Mouse (Mus musculus) adrenal gland, adult 2 months (tissue): Measurements from ENCODE around the gene Ddx20. TPM values are rescaled to one million over a fixed set of nuclear protein-coding genes. Genes with fewer than 3 reads are reported as not detected.

Source experiments
- DNase-seq: peaks from one replicate; pipeline ENCODE4 v3.0.0; 2021
- long read RNA-seq: library from polyadenylated mRNA; stranded (forward); transcript quantifications from one replicate; pipeline ENCODE4 v2.0.0, GENCODE M21; 2021
- polyA plus RNA-seq: library from polyadenylated mRNA; depleted of rRNA; stranded (reverse); fragments of >200 nt; gene quantifications from 2 replicates; pipeline ENCODE4 v1.2.3, GENCODE M21; 2012; rRNA removed
- total RNA-seq, 2 experiments: library from RNA; stranded (reverse); gene quantifications; 2 replicates each; pipeline ENCODE4 v1.2.3; 2021

The Ddx20 gene
- 10 to 100 TPM; 16.9 to 17.0 TPM for total RNA-seq
- polyA plus RNA-seq, result 25.4 and 26.4 TPM in 2 replicates
- long read RNA-seq, transcript Ddx20-201 (11 exons, 2,905 nt), result major isoform, 16 of 20 reads
- long read RNA-seq, partial matches to known transcripts, result 2 of 20 reads
- long read RNA-seq, other reads (novel, unspliced or antisense), result 2 of 20 reads

DNA sequence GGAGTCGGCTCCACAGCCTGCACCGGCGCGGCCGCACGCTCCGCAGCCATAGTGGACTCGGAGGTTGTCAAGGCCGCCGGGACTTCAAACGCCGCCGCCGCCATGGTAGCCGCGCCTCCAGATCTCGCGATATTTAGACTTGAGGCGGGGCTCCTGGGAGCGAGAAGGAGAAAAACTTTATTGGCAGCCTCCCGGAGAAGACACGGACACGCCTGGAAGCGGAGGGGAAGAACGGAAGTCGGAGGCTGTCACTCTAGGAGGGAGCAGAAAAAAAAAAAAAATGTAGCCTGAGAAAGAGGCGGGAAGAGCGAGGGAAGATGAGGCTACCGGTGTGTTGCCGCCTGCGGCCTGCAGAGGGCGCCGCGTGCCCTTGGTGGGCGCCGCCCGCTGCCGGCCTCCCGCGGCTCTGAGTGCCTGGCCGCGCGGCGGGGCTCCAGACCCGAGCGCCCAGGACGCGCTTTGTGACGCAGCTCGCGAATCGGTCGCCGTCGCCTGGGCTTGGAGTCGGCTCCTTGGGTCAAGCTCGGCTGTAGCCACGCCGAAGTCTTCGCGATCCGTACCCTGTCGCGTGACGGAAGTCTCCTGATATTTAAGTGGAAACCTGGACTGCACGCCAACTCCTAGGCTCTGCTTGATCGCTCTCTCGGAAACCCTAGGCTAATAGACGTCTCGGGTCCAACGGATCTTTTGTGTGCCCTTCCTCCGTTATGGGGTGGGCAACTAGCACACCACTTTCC, at the start of gene Ddx20:
TSS of gene Ddx20 (minus strand) at position 251 of the 737 bp plus-strand sequence.
- DNase-seq, result peak; percentile 96

DNA sequence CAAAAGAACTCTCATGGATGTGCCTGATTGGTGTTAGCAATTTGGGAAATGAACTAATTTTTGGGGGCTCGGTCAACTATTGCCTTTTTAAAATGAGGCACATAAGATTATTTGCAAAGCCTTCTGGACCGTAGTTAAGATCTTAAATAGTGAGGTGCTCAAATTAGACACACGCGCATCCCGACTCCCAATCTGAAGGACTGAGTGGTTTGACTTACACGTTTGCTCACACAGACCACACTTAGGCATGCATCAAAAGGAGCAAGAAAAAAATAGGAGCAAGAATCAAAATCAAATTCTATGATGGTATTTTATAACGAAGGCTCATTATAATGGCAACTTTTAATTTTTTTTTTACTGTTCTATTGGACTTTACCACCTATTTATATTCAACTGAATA, 49.7 kb upstream of the Ddx20 start:
- no peak for DNase-seq

DNA sequence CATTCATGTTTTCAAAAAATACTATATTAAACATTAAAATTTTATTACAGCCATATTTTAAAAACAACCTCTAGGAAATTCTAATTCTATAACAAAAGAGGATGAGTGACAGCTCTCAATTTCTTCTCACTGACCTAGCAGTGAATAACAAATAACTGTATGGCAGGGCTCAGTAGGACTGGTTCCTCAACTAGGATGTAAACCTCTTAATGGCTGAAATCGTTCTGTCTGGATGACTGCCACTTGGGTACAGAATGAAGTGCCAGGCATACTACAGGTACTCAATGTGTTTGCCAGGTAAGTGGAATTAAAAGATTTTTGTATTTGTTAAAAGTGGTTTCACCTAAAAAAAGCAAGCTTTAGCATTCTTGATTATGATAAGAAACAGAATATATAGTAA, 48.8 kb upstream of the Ddx20 start:
- no peak for DNase-seq

DNA sequence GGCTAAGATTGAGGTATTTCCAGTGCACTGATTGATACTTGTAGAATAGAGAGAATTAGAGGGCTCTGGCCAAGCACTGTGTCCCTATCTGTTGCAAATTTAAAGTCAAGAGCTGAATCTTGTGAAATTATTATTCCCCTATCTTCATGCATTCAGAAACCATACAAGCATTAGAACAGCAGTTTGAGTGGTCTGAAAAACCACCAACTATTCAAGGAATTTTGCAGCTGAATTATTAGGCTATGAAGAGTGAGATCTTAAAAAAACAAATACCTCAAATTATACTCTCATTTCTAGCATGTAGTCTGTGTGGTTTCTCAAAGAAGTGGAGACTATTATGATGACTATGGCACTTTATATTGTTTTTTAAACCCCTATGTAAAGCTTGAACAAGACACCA, 47.9 kb upstream of the Ddx20 start:
- DNase-seq, result no peak

DNA sequence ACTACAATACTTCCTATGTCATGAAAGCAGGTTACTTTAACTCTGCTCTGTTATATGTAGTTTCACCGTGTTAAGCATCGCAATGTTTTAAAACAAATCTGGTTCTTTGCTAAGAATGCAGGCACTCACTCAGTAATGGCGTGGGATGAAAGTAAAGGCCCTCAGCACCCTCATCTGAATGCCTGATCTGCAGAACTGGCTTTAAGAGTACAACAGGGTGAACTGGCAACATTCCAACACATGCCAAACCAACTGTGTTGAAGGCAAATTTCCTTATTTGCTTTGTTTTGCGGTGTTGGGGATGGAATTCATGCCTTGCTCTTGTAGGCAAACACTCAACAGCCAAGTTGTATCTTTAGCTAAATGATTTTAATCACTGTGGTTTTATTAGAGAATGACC, 46.2 kb upstream of the Ddx20 start:
- no peak for DNase-seq

DNA sequence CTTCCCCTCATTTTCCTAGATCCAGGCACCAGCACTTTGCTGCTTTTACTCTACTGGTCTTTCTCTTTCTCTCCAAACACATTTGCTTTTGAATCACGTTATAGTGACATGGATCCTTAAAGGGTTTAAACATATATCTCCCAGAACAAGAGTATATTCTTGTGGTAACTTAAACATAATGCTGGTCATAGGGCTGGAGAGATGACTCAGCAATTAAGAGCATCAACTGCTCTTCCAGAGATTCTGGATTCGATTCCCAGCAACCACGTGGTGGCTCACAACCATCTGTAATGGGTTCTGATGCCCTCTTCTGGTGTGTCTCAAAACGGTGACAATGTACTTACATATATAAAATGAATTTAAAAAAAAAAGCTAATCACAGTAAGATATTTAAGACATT, 45.0 kb upstream of the Ddx20 start:
- no peak for DNase-seq

DNA sequence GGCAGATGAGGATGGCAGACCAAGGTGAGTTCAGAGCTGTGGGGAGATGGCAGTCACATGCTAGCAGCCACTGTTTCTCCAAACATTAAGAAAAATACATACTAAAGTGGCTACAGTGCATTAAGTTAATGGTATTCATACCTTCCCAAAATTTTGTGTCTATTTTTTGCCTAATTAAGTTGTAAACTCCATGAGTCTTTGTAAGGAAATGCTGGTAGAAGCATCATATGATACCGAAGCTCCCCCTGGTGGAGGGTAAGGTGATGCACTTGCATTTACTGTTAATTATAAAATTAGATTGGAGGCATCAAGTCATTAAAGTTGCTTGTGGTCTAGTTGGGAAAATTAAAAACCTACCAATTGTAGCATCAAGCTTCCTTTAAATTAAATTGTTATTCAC, 38.7 kb upstream of the Ddx20 start:
- DNase-seq, result peak; percentile 30

DNA sequence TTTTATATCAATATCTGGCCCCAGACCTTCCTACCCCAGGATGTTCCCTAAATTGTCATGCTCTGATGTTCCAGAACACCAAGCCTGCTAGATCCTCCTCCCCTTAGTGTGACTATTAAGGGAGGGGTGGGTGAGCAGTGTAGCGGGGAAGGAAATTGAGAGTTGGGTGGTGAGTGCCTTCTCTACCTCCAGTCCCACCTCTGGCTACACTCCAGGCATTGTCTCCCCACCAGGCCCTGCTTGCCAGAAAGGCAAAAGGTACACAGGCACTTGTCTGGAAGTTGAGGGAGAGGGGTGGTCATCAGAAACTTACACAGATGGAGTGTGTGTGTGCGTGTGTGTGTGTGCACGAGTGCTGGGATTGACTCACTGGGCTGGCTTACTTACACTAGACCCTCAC, 35.1 kb upstream of the Ddx20 start:
- no peak for DNase-seq

DNA sequence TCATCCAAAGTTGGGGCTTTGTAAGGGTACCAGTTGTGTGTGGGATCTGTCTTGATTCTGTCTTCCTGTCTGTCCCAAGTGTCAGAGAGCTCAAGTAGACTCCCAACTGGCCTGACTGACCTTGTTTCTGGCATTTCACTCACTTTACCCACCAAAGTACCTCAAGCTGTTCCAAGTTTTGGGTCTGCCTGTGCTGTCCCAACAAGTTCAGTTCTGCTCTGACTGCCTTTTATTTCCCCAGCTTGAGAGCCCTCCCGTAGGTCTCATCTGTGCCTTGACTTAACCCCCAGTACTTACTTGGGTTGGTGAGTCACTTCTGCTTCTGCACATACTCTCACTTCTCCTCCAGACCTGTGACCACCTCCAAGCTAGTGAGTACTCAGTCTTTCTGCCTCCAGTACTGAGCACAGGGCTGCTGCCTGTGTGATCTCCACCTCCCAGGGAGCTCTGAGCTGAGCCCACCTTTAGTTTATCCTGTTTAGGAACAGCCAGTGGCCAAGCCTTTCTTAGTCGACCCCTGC, 34.4 kb upstream of the Ddx20 start:
- no peak for DNase-seq

DNA sequence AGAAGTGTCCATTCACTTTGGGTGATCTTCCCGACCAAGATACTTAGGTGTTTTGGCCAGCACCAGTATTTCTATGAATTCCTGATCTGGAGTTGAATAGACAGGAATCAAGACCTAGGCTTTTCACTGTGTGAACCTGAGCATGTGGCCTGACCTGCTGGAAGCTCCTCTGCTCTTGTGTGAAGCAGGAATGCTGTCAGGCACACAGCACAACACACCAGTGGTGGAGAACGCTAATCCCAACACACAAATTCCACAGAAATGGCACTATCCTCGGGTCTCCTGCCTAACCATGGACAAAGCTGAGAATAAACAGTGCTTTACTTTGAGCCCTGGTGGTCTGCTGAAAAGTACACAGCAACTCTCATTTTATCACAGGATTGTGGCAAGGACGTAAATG, 33.1 kb upstream of the Ddx20 start:
- no peak for DNase-seq

DNA sequence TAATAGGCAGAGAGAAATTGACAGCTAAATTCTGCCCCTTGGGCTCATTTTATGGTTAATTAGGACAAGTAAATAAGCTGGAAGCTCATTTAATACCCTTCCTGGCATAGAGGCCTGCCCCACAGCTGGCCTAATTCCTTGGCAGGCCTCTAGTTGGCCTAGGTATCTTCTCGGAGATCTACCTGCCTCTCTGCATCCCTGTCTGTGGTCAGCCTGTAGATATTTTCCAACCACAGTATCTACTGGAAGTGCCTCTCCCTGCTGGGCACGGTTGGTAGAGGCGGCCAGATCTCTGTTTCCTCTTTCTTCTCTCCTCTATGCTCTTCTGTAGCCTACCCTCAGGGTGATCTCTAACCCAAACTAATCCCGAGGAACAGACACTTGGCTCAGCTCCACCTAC, 32.6 kb upstream of the Ddx20 start:
- no peak for DNase-seq

DNA sequence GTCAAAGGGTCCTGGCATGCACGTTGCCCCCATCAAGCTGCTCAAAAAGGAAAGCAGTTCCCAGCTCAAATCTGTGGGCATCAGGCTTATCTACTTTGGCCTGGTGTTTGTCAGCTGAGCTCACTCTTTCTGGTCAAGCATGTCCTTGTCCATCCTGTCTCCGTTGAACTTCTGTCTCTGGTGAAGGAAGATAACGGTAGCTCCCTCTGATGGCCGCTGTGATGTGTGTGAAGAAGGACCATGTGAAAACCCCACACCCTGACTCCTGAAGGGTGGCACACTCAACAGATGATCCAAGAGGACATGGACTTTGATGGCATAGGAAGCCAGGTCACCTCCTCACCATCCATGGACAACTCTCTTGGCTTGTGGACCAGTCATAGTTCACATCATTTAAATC, 31.4 kb upstream of the Ddx20 start:
- DNase-seq, result no peak

DNA sequence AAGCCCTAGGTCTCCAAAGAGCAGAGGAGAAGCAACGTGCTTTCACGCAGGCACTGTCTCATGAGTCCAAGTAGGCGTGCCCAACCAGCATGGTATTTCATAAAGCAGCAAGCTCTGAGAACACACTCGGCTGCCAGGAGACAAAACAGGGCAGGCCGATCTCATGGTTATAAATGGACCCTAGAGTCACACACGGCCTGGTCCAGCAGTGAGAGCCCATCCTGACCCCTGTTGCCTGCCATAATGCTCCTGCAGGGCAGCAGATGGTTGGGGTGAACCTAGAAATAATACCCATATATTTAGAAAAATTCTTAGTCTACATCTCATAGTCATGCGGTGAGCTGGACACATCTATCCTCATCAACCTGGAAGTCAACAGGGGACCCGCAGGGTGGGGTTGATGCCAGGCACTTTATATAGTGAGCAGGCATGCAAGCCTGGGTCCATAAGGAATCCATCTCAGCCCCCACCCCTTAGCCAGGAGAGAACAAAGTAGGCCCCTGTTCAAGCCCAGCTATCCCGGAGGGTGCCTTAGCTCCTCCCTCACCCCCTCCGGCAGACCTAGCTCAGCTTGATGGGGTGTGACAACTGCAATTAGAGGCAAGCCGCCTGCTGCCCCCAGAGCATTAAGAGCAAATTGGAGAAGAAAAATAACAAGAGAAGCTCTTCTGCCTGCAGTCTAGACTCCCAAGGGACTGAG, 30.6 kb upstream of the Ddx20 start:
- no peak for DNase-seq

DNA sequence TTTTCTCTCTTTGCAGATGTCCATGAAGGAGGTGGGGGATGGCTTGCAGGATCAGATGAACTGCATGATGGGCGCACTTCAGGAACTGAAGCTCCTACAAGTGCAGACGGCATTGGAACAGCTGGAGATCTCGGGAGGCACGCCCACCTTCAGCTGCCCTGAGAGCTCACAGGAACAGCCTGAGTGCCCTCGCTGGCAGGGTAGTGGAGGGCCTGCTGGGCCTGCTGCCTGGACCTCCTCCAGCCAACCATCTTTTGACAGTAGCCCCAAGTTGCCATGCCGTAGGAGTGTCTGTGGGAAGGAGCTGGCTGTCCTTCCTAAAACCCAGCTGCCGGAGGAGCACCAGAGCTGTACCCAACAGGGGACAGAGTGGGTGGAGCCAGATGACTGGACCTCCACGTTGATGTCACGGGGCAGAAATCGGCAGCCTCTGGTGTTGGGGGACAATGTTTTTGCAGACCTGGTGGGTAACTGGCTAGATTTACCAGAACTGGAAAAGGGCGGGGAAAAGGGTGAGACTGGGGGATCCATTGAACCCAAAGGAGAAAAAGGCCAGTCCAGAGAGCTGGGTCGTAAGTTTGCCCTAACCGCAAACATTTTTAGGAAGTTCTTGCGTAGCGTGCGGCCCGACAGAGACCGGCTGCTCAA, 29.1 kb upstream of the Ddx20 start:
- no peak for DNase-seq

DNA sequence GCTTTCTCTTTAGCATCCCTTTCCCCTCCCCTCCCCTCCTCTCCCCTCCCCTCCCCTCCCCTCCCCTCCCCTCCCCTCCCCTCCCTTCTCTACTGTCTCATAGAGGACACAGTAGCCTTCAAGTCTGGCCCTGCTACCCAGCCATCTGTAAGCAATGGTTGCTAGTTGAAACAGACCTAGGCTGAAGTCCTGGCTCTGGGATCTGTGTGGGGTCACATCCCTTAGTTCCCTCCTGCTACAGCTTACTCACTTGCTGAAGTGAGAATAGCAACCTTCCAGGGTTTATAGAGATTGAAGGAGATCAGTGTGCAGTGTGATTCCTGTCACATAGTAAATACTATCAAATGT, 27.4 kb upstream of the Ddx20 start:
- DNase-seq, result no peak

DNA sequence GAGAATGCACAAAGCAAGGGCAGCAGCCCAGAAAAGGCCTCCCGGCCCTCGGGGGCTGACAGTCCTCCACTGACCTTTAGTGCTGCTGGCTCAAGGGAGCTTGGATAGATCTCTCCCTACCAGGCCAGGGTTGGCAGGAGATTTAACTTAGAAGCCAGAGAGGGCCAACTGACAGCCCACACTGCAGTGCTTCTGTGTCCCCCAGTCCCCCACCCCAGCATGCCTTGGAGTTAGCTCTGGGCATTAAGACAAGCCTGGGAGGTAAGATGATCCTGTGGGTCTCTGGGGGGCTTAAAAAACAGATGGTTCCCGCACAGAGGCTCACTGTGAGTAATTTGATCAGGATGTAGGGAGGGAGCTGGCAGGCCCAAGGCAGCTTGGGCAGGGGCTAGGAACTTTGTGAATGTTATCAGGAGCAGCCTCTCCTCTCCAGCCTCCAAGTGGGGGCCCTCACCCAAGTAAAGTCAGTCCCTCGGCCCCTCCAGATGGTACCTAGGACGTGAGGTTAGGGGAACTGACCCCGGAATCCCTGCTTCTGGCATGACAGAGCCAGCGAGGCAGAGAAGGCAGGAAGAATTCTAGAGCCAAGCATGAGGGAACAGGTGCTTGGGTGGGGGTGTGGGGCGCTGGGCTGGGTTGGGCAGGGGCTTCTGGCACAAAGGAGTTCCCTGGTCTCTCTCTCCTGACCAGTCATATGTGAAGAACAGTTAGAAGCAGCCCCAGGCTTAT, 26.9 kb upstream of the Ddx20 start:
- DNase-seq, result no peak

DNA sequence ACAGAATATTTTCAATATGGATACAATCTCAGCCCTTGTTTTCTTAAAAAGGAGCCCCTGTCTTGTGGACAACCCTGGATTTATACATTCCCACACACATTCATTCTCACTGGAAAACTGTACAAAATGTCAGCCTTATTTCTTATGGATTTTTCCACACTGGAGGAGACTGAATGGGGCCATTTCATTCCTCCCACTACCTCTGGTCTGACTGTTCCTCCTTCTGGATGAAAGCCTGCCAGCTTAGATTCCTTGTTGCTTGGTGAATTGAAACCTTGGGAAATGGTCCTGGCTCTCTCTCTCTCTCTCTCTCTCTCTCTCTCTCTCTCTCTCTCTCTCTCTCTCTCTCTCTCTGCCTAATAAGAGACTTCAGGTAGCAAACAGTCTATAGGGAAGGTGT, 25.5 kb upstream of the Ddx20 start:
- no peak for DNase-seq

DNA sequence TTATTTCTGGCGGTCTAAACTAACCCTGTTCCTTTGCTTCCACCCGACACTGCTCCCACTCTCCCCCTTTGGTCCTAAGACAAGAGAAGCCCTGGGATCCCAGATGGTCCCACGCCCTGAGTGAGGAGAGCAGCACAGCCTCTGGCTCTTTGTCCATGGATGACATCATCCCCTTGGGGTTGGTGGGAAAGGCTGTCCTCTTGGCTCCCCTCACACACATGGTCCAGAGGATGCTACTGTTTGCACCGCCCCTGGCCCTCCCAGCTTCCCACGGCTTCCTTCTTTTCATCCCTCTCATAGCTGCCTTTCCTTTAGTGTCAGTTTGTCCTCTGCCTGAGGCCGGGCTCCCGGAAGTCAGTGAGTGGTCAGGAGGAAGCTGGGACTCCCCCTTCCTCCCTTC, 24.4 kb upstream of the Ddx20 start:
- DNase-seq, result no peak

DNA sequence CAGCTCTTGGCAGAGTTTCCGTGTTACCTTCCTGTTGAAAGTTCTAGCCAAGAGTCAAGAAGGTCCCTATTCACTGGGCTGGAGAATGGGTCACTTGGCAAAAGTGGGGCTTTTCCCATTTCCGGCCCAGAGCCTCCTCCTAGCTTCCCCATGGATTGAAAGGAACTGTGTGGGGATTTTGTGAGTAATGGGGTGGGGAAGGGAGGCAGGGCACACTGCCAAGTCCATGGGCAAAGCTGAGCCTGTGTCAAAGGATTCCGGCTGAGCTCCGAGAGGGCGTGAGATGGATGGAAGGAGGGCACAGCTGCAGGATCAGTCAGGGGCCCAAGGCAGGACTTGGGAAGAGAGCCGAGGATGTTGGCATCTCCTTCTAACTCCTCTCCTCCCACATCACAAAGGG, 22.9 kb upstream of the Ddx20 start:
- DNase-seq, result no peak

DNA sequence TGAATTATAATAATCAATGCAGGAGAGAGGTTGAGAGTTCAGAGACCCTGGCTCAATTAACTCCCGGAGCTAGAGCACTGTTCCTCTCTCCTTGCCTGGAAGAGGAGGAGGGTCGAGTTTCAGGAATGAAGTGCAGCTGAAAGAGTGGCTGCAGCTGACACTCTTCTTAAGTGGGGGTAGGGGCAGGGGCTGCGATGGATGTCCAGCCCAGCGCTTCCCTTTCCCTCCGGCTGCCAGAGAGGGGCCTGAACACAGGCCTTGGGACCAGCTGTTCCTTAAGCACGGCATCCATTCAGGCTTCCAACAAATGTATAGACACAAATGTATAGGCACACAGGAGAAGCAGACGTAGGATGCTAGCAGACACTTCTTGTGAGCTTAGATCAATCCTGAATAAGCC, 20.2 kb upstream of the Ddx20 start:
- no peak for DNase-seq

DNA sequence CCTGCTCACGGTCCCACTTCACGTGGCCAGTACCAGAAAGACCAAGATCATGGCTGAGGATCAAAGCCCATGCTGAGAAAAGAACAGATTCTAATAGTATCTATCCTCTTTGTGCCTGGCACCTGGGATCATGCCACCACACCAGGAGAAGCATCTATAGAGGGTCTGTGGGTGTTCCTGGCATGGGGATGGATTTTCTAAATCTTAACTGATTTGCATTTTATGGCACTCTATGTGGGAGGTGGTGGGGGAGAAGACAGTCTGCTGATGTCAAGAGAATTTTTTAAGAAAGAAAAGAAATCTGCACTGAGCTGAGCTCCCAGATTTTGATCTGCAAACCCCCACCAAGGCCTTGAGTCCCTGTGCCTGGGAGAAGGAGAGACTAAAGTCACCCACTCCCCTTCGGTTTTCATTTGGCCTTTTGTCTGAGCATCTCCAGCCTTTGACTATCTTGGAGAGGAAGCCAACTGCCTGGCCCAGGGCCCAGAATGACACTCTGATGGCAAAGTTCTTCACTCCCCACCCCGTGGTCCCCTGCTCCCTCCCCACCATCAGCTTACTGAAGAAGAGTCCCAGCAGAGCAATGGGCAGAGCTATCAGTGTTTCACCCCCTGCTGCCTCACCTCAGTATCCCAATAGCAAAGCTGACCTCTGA, 19.1 kb upstream of the Ddx20 start:
- DNase-seq, result no peak

DNA sequence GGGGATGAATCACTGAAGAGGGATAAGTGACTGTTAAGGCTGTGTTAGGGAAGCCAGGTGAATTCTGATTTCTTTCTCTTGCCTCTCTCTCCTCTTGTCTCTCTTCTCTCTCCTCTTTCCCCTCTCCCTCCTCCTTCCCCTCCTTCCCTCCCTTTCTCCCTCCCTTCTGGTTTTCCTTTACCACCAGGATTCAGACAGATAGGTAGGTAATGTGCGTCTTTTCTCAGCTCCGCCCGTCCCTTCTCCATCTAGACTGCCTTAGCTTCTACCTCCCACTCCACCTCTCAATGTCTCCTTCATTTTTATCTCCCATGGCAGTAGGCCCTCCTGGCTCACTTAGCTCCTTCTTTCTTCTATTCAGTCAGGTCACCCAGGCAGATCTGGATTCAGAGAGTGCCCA, 18.2 kb upstream of the Ddx20 start:
- DNase-seq, result no peak
